Mouse (Mus musculus): ENCODE measurements around the gene Tmem135.

GRCm38 (mm10) chr7:89242565-89242964, 161.5 kb downstream of the Tmem135 start:
- TF ChIP-seq CEBPB (IDR thresholded peaks at IDR 0.05; ENCODE audit: insufficient read depth, poor library complexity, severe bottlenecking) (no peak), POLR2A (IDR thresholded peaks at IDR 0.05; ENCODE audit: insufficient read length, low read depth) (no peak), POLR2AphosphoS2 (IDR thresholded peaks at IDR 0.05; ENCODE audit: insufficient read length, low read depth) (no peak), TCF12 (IDR thresholded peaks at IDR 0.05; ENCODE audit: insufficient read depth, poor library complexity, severe bottlenecking) (no peak), USF1 (IDR thresholded peaks at IDR 0.05; ENCODE audit: low read depth) (no peak), MYOG (IDR thresholded peaks at IDR 0.05; ENCODE audit: control insufficient read depth in 1 of 3, insufficient read depth in 1 of 3, insufficient read length in 2 of 3, low read depth in 2 of 3) (no peak), E2F4 (IDR thresholded peaks at IDR 0.05; ENCODE audit: insufficient read depth) (no peak), MAX (IDR thresholded peaks at IDR 0.05; ENCODE audit: low read depth) (no peak), MYOD1 (IDR thresholded peaks at IDR 0.05; ENCODE audit: control insufficient read depth in 1 of 3, insufficient read length in 2 of 3, low read depth in 2 of 3) (no peak)
